Mouse (Mus musculus) testis, adult 2 months (tissue): ENCODE measurements around the gene Olfr1445.

Source experiments
- CTCF ChIP-seq: fragments of 200-500 bp; IDR thresholded peaks from 2 replicates; pipeline ENCODE4 v1.5.1; 2012; ENCODE audit warnings: low read depth, mild to moderate bottlenecking, inconsistent platforms, low read length, moderate library complexity; ENCODE audit not compliant: control insufficient read depth, insufficient read depth, insufficient replicate concordance
- POLR2A ChIP-seq: fragments of 200-500 bp; IDR thresholded peaks from 2 replicates; pipeline ENCODE4 v1.6.1; 2012; ENCODE audit warnings: low read depth, mild to moderate bottlenecking, inconsistent platforms, low read length, moderate library complexity; ENCODE audit not compliant: control insufficient read depth

- TF ChIP-seq CTCF (no peak), POLR2A (no peak)
These were observed 37.3 kb upstream of the Olfr1445 start, which contains the start of gene Gm5244 for GRCm38 (mm10) chr19:12846382-12846781.
